Mouse (Mus musculus) MEL-GATA-1-ER (cell line): Measurements from ENCODE around the gene Man2a2.

Experiments
- DNase-seq: peaks from one replicate; pipeline ENCODE4 v3.0.0-alpha.2; 2012; ENCODE audit warnings: low read depth; ENCODE audit errors: extremely low read depth

Gene Man2a2

DNA sequence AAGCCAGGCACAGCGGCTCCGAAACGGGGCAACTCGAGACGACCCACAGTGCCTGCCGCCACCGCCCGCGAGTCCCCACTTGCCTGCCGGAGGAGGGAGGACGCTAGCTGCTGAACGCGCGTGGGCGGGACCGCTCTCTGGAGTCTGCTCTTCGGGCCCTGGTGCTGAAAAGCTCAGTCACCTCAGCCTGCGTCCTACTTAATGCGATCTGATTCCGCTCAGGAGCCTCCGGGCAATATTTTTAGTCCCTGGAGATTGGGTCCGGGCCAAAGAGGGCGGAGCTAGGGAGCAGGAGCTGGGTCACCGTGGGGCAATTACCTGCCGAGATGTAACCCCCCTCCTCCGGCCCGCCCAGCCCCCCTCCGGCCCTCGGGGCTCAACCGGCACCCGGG is 530 bp downstream of the Man2a2 start:
- DNase-seq: peak; percentile 50

DNA sequence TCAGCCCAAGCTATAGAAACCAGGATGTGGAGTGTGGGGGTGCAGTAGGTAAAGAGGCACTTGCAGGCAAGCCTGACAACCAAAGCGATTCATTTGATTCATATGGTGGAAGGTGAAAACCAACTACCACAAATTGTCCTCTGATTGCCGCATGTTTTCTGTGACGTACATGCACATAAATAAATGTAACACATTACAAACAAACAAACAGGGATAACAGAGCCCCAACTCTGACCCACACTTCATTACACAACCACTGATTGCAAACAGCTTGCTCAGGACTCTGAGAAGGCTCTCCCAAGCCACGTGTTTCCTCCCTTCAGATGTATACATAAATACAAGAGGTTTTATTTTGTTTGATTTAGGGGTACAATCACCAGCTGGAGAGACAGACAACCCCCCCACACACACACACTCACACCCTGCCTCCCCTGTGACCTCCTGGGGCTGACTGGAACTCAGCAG is 1.2 kb downstream of the Man2a2 start:
- no peak for DNase-seq

- DNase-seq: no peak
Observed at GRCm38 (mm10) chr7:80369461-80369860, 1.7 kb downstream of the Man2a2 start.

DNA sequence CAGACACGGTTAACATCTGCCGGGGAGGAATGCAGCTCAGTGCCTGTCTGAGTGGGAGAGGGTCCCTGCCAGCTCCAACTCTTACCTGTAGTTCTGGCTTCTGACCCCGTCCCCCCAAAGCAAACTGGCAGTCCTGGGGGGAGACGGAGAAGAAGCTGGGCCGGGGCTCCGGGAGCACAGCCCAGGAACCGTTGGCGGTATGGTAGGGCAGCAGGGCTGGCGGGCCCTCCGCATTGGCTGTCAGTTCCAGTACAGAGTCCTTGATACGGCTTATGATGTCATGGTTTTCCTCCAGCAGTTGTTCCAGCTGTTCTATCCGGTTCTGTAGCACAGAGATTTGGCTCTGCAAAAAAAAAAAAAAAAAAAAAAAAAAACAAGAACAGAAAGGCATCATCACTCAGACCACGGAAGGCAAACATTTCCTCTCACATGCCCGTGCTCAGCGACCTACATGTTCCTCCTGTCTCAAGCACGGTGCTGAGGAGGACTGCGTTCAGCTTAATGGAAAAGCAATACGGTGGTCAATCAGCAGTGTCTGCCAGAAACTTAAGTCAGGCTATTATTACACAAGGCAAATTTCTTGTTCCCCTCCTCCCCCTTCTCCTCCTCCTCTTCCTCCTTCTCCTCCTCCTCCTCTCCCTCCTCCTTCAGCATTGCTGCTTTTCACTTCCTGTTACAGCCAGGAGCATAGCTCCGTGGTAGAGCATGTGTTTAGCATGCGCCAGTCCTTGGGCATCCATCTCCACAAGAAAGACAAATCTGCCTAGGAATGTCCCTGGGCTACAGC is 2.3 kb downstream of the Man2a2 start:
- no peak for DNase-seq

DNA sequence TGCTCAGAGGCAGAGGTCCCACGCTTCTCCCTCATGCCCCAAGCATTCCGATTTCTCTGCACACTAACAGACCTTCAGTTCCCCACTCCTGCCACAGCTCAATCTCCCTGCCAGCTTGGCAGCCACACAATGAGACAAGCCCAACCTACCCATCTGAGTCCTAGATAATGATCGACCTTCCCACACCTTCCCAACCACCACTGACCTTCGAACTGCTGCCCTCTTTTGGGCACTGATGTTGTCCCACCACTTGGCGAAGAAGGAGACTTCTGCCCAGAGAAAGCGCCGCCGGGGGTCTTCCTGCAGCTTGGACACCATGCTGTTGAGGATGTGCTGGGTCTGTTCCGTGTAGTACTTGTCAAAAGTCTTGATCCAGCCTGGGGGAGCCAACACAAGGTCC is 3.2 kb downstream of the Man2a2 start:
- no peak for DNase-seq

GRCm38 (mm10) chr7:80367232-80367631 is 3.9 kb downstream of the Man2a2 start:
- no peak for DNase-seq

- no peak for DNase-seq
Observed at GRCm38 (mm10) chr7:80365759-80366158, 5.4 kb downstream of the Man2a2 start.

- no peak for DNase-seq
Observed at GRCm38 (mm10) chr7:80360435-80360834, 10.7 kb downstream of the Man2a2 start.

GRCm38 (mm10) chr7:80358039-80358438 is 13.1 kb downstream of the Man2a2 start:
- no peak for DNase-seq

- no peak for DNase-seq
Observed at GRCm38 (mm10) chr7:80357156-80357555, 14.0 kb downstream of the Man2a2 start.

- DNase-seq: no peak
Observed at GRCm38 (mm10) chr7:80356351-80356750, 14.8 kb downstream of the Man2a2 start.

DNA sequence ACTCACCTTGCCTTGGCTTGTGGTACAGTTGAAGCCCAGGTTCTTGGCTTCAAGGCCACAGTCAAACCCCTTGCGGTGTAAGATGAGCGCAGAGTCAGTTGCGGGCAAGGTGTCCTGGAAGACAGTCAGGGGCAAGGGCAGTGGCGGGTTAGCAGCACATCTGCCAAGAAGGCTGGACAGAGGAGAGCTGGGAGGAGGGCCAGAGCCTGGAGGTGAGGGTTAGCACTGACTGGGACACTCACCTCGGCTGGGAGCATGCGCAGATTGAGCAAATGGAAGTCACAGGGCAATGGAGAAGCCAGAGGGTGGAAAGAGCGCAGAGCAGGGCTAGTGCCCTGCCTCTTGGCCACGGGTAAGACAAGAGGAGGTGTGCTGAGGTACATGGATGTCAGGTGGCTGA is 18.3 kb downstream of the Man2a2 start:
- no peak for DNase-seq

GRCm38 (mm10) chr7:80350808-80351207 is 20.4 kb downstream of the Man2a2 start:
- DNase-seq: no peak

DNA sequence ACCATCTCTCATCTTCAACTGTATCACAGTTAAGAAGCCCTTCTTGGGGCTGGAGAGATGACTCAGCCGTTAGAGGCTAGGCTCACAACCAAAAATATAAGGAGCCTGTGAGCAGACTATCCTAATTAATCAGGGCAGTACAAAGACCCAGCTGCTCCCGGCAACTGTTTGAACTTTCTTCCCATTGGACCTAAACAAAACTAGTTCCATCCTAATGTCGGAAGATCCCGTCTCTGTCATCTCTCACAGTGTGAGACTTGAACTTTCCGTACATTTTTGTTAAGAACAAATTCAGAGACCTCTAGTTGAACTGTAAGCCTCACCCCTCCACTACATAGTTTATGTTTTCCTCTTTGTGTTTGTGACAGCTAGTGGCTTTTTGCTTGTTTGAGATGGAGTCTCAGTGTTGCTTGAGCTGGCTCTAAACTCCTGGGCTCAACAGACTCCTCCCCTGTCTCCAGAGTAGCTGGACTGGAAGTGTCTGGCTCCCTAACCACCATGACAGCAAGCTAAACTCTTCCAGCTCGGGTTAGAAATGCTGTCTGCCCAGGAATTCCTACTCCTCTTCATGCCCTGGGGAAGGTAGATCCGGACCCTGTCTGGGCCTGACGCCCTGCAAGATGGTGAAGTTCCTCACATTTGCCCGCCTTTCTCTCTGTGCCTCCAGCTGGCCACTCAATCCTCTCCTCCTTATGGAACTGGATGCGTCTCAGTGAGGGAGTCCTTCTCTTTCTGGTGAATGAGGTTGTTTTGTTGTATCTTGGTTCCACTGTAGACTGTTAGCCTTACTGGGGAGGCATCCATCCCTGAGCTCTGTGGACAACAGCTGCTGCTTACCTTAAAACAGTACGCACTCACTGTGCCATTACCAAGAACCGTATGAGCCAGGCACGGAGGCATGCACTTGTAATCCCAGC is 23.2 kb downstream of the Man2a2 start:
- DNase-seq: no peak

GRCm38 (mm10) chr7:80346830-80347229 is 24.3 kb downstream of the Man2a2 start:
- DNase-seq: no peak

DNA sequence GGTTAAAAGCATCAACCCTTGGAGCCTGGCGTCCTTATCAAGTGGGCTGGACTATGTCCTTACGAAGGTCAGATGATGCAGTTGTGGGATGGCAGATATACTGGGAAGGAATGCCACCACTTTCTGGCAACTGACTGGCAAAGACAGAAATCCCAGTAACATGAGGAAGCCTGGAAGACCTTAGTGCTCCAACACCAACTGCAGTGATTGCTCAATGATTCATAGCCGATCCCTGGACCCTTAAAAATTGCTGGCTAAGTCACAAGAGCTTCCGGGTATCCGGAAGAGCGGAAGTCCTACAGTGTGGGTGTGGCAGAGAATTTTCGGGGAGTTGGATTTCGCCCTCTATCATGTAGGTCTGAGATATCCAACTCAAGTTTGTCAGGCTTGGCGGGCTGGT is 25.0 kb downstream of the Man2a2 start:
- DNase-seq: no peak

DNA sequence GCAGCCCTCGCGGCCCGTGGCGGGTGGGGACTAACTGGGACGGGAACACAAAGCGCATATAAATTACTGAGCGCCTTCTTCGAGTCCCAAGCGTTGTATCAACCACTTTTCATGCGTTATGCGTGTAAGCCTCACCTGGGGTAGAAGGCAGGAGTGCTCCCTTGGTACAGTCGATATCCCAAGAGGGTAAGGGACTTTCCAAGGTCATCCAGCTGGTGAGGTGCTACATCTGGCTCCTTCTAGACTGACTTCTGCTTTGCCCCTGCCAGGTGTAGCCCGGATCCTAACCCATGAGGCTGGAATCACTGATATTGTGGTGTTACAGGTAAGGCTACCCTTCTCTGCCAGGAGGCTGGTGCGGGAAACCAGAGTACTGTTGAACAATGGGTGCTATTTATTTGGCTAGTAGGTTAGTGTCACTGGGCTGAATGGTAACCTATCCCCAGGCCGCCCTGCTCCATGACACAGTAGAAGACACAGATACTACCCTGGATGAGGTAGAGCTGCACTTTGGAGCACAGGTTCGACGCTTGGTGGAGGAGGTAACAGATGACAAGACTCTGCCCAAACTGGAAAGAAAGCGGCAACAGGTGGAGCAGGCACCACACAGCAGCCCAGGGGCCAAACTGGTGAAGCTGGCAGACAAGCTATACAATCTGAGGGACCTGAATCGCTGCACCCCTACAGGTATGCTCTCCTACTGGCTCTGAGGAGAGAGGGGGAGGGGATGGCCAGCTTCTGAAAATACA is 27.7 kb downstream of the Man2a2 start:
- DNase-seq: peak; percentile 24

DNA sequence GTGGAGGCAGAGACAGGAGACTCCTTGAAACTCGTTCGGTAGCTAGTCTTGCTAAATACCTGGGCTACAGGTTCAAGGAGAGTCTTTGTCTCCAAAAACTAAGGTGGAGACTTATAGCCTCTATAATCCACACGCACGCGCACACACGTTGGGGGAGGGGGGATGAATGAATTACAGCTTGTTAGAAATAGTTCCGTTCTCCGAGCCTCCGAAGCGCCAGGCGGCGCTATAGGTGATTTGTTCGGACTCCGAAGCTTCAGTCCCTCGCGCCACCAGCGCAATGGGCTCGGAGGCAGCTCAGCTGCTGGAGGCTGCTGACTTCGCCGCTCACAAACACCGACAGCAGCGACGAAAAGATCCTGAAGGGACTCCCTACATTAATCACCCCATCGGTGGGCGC is 28.3 kb downstream of the Man2a2 start, which contains the start of gene Hddc3:
TSS of gene Hddc3 (plus strand) at position 247 of the 400 bp plus-strand sequence.
- peak; percentile 89 for DNase-seq

DNA sequence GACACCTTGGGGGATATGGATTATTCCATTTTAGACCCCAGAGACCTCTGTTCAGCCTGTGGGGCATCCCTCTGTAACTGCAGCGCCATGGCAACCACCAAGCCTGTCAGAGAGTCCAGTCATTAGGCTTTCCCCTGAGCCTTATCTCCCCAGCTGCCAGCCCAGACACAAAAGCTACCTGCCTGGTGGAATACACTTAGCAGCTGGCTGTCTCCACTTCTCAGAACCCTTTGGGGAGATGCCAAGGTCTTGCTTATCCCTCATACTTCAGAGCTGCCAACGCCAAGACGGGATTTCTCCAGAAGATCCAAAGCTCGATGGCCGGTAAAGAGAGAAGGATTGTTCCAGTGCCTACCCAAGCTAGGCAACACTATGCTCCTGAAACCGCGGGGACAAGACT is 29.4 kb downstream of the Man2a2 start:
- DNase-seq: peak; percentile 22

DNA sequence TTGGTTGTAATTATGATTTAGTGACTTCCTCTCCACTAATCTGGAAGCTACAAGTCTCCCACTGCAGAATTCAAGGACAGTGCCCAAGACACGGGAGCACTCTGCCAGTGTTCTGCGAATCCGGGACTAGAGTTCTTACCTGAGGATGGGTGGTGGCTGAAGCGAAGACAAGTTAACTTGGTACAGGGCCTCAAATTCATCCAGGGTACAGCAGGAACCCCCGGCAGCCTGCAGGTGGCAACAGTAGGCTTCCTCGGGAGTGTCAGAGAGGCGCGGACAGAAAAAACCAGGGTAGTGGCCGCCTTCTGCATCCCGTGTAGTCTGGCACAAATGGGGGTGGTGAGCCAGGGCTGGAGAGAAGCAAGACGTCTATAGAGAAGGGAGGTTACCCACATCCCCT is 30.4 kb downstream of the Man2a2 start, which contains the start of gene Unc45a:
TSS of gene Unc45a (minus strand) at position 213 of the 400 bp plus-strand sequence.
- DNase-seq: peak; percentile 62
